Mouse (Mus musculus): ENCODE results near the gene Echdc3. TPM values are rescaled to one million over a fixed set of nuclear protein-coding genes. Genes with fewer than 3 reads are reported as not detected.
A peak's percentile ranks its signal among the peaks of the same experiment; 100 is the strongest.

Gene Echdc3
- polyA plus RNA-seq (2015; fragmentation: Nextera tagmentation; extraction: Ambion mirVana), result 7.7 and 8.8 TPM in 2 replicates

DNA sequence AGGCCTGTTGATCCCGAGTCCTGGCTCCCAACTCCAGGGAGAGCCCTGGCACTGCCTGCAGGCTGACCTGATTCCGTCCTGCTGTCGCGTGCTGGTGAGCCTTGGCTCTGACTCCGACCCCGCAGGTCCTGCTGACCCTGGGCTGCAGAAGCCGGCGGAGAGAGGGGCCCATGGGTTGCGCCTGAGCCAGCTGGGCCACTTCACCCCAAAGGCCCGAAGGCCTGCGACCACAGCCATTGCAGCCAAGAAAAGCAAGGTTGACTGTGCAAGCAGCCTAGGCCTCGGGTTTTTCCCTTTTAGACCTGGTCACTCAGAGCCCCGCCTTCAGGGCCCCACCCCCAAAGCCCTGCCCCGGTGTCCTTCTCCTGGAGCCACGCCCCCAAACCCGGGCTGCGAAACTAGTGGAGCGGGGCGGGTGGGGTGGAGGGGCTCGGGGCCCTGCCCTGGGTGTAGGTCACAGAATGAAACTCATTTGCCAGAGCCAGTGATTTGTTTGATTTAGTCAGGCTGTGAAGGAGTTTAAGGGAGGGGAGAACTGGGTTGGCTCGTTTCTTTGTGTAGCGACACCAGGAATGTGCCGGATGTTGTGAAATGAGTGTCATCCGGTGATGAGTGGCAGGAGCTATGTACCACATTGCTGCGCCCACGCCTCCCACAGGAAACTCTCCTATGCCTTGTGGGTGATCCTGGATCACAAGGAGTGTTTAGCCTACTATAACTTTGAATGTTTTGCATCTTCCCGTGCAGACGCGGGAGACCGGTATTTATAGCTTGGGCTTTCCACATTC, at the start of gene Echdc3:
Gene Echdc3, minus strand, starts transcription at position 310 of the 788 bp plus-strand sequence.
- peak; percentile 83 for ATAC-seq (ENCODE audit: extremely low read depth, insufficient number of reproducible peaks, low FRiP score, low TSS enrichment)
- Histone ChIP-seq H3K9ac (peak within 1 kb of the TSS; percentile 91), H3K4me2 (peak within 1 kb of the TSS; percentile 81), H3K36me3 (no peaks in the 10 kb centered on the region), H3K4me1 (peaks cover 36% of the 10 kb centered on the region), H3K9me3 (no peaks in the 10 kb centered on the region), H3K27me3 (replicated peaks) (no peaks in the 10 kb centered on the region), H3K27ac (replicated peaks) (peak within 1 kb of the TSS; percentile 96), H3K4me3 (peak within 1 kb of the TSS; percentile 56)
- 1% methylated on average over 30 of the region's 30 CpGs for WGBS

DNA sequence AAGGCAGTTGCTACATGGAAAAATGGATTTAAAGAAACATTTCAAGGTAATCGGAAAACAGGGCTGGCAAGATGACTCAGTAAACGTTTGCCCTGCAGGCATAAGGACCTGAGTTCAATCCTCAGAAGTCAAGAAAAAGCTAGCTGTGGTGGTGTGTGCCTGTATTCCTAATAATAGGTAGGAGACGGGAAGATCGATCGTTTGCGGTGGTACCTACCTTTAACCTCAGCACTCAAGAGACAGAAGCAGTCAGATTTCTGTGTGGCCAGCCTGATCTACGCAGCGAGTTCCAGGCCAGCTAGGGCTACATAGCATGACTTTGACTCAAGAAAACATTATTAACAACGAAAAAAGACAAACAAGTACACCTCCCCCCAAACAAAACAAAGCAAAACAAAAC, 48.9 kb upstream of the Echdc3 start:
- Histone ChIP-seq H3K9ac (no peak overlapping the region), H3K4me3 (no peak overlapping the region), H3K4me2 (no peak overlapping the region), H3K27ac (replicated peaks) (peak overlapping the region; percentile 66), H3K36me3 (no peaks in the 10 kb centered on the region), H3K4me1 (peaks cover 32% of the 10 kb centered on the region), H3K9me3 (0 out of 2 replicates have a peak, but pooled peaks cover 7% of the 10 kb centered on the region), H3K27me3 (replicated peaks) (no peaks in the 10 kb centered on the region)
- WGBS, result 82% methylated on average over 9 of the region's 9 CpGs
- ATAC-seq (ENCODE audit: extremely low read depth, insufficient number of reproducible peaks, low FRiP score, low TSS enrichment), result no peak

GRCm38 (mm10) chr2:6261201-6261672, 48.4 kb upstream of the Echdc3 start:
- Histone ChIP-seq H3K27ac (replicated peaks) (peak overlapping the region; percentile 66), H3K4me3 (no peak overlapping the region), H3K9me3 (0 out of 2 replicates have a peak, but pooled peaks cover 7% of the 10 kb centered on the region), H3K36me3 (no peaks in the 10 kb centered on the region), H3K27me3 (replicated peaks) (no peaks in the 10 kb centered on the region), H3K4me2 (no peak overlapping the region), H3K9ac (no peak overlapping the region), H3K4me1 (peaks cover 37% of the 10 kb centered on the region)
- no peak for ATAC-seq (ENCODE audit: extremely low read depth, insufficient number of reproducible peaks, low FRiP score, low TSS enrichment)
- WGBS, result 35% methylated on average over 8 of the region's 8 CpGs

- Histone ChIP-seq H3K27ac (replicated peaks) (peak overlapping the region; percentile 66), H3K36me3 (no peaks in the 10 kb centered on the region), H3K9ac (no peak overlapping the region), H3K4me3 (no peak overlapping the region), H3K4me2 (no peak overlapping the region), H3K27me3 (replicated peaks) (no peaks in the 10 kb centered on the region), H3K9me3 (0 out of 2 replicates have a peak, but pooled peaks cover 5% of the 10 kb centered on the region), H3K4me1 (peaks cover 42% of the 10 kb centered on the region)
- no peak for ATAC-seq (ENCODE audit: extremely low read depth, insufficient number of reproducible peaks, low FRiP score, low TSS enrichment)
- 88% methylated on average over 4 of the region's 4 CpGs for WGBS
Measured at GRCm38 (mm10) chr2:6260661-6261060, 47.8 kb upstream of the Echdc3 start.

DNA sequence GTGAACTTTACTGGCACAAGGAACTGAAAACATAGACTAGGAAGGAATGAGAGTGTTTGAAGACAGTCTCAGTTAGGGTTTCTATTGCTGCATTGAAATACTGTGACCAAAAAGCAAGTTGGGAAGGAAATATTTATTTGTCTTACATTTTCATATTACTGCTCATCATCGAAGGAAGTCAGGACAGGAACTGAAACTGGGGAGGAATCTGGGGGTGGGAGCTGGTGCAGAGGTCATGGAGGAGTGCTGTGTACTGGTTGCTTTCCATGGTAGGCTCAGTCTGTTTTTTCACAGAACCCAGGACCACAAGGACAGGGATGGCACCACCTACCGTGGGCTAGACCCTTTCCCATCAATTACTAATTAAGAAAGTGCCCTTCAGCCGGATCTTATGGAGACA, 46.3 kb upstream of the Echdc3 start:
- Histone ChIP-seq H3K9ac (no peak overlapping the region), H3K27ac (replicated peaks) (no peak overlapping the region), H3K4me3 (no peak overlapping the region), H3K9me3 (peaks cover 3% of the 10 kb centered on the region; the same call in 1 of the 2 replicates), H3K4me2 (no peak overlapping the region), H3K27me3 (replicated peaks) (no peaks in the 10 kb centered on the region), H3K36me3 (no peaks in the 10 kb centered on the region), H3K4me1 (peaks cover 32% of the 10 kb centered on the region)
- ATAC-seq (ENCODE audit: extremely low read depth, insufficient number of reproducible peaks, low FRiP score, low TSS enrichment), result no peak
- WGBS, result 77% methylated on average over 3 of the region's 3 CpGs

- WGBS, result 92% methylated on average over 4 of the region's 4 CpGs
- Histone ChIP-seq H3K9ac (no peak overlapping the region), H3K4me2 (no peak overlapping the region), H3K27ac (replicated peaks) (no peak overlapping the region), H3K4me1 (peaks cover 24% of the 10 kb centered on the region), H3K27me3 (replicated peaks) (no peaks in the 10 kb centered on the region), H3K36me3 (no peaks in the 10 kb centered on the region), H3K4me3 (no peak overlapping the region), H3K9me3 (peaks cover 3% of the 10 kb centered on the region; the same call in 1 of the 2 replicates)
- no peak for ATAC-seq (ENCODE audit: extremely low read depth, insufficient number of reproducible peaks, low FRiP score, low TSS enrichment)
Measured at GRCm38 (mm10) chr2:6258026-6258425, 45.2 kb upstream of the Echdc3 start.

GRCm38 (mm10) chr2:6257146-6257545, 44.3 kb upstream of the Echdc3 start:
- no peak overlapping the region for H3K27ac ChIP-seq (replicated peaks)
- H3K9me3 ChIP-seq, result peaks cover 3% of the 10 kb centered on the region; the same call in 1 of the 2 replicates
- no peak overlapping the region for H3K4me2 ChIP-seq
- WGBS, result 57% methylated on average over 2 of the region's 2 CpGs
- no peak overlapping the region for H3K4me3 ChIP-seq
- no peaks in the 10 kb centered on the region for H3K36me3 ChIP-seq
- no peak for ATAC-seq (ENCODE audit: extremely low read depth, insufficient number of reproducible peaks, low FRiP score, low TSS enrichment)
- H3K4me1 ChIP-seq, result peaks cover 24% of the 10 kb centered on the region
- H3K27me3 ChIP-seq (replicated peaks), result no peaks in the 10 kb centered on the region
- H3K9ac ChIP-seq, result no peak overlapping the region

- Histone ChIP-seq H3K4me2 (0 out of 2 replicates have a peak overlapping the region, but pooled peaks have one; percentile 13), H3K27me3 (replicated peaks) (no peaks in the 10 kb centered on the region), H3K4me3 (no peak overlapping the region), H3K9me3 (peaks cover 3% of the 10 kb centered on the region; the same call in 1 of the 2 replicates), H3K36me3 (no peaks in the 10 kb centered on the region), H3K9ac (0 out of 2 replicates have a peak overlapping the region, but pooled peaks have one; percentile 44), H3K27ac (replicated peaks) (peak overlapping the region; percentile 81), H3K4me1 (peaks cover 24% of the 10 kb centered on the region)
- WGBS, result 52% methylated on average over 19 of the region's 19 CpGs
- ATAC-seq (ENCODE audit: extremely low read depth, insufficient number of reproducible peaks, low FRiP score, low TSS enrichment), result no peak
Measured at GRCm38 (mm10) chr2:6255989-6256841, 43.4 kb upstream of the Echdc3 start.

DNA sequence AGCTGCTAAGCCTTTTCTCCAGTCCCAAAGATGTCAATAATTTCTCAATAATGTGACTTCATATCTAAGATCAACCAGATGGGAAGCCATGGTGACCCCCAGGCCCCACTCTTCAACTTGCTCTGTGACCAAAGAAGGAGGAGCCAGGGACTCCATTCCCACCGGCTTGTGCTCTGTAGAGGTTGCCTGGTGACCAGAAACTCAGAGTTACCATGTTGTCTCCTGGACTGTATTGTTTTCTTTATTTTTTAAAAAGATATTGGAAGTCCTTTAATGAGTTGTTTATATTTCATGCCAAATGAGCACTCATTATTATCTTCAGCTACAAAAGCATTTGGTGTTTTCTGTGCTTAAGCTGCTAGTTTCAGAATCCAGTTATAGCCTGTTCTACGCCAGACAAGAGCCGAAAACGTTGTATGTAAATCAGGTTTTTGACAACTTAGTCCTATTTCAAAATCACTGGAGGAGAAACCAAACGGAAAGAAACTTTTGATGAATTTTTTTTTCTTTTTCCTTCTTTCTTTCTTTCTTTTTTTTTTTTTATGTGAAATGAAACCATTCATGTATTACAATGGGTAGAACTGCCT, 42.7 kb upstream of the Echdc3 start:
- Histone ChIP-seq H3K9me3 (peaks cover 3% of the 10 kb centered on the region; the same call in 1 of the 2 replicates), H3K9ac (no peak overlapping the region), H3K4me2 (no peak overlapping the region), H3K36me3 (no peaks in the 10 kb centered on the region), H3K4me3 (no peak overlapping the region), H3K27me3 (replicated peaks) (no peaks in the 10 kb centered on the region), H3K4me1 (peaks cover 27% of the 10 kb centered on the region), H3K27ac (replicated peaks) (peak overlapping the region; percentile 81; the same call in 1 of the 2 replicates)
- no peak for ATAC-seq (ENCODE audit: extremely low read depth, insufficient number of reproducible peaks, low FRiP score, low TSS enrichment)
- 89% methylated on average over 5 of the region's 5 CpGs for WGBS

GRCm38 (mm10) chr2:6252491-6252890, 39.7 kb upstream of the Echdc3 start:
- peaks cover 27% of the 10 kb centered on the region for H3K4me1 ChIP-seq
- no peak overlapping the region for H3K9ac ChIP-seq
- no peaks in the 10 kb centered on the region for H3K36me3 ChIP-seq
- no peak overlapping the region for H3K4me2 ChIP-seq
- peaks cover 3% of the 10 kb centered on the region; the same call in 1 of the 2 replicates for H3K9me3 ChIP-seq
- no peak for ATAC-seq (ENCODE audit: extremely low read depth, insufficient number of reproducible peaks, low FRiP score, low TSS enrichment)
- 91% methylated on average over 3 of the region's 3 CpGs for WGBS
- no peaks in the 10 kb centered on the region for H3K27me3 ChIP-seq (replicated peaks)
- no peak overlapping the region for H3K4me3 ChIP-seq
- 0 out of 2 replicates have a peak overlapping the region, but pooled peaks have one; percentile 81 for H3K27ac ChIP-seq (replicated peaks)
